Mouse (Mus musculus): ENCODE data around the gene Arhgap24. TPM values are rescaled to one million over a fixed set of nuclear protein-coding genes. Genes with fewer than 3 reads are reported as not detected.

Gene Arhgap24
- polyA plus RNA-seq, 1 experiment from 2014 or later, result 16.4 TPM

DNA sequence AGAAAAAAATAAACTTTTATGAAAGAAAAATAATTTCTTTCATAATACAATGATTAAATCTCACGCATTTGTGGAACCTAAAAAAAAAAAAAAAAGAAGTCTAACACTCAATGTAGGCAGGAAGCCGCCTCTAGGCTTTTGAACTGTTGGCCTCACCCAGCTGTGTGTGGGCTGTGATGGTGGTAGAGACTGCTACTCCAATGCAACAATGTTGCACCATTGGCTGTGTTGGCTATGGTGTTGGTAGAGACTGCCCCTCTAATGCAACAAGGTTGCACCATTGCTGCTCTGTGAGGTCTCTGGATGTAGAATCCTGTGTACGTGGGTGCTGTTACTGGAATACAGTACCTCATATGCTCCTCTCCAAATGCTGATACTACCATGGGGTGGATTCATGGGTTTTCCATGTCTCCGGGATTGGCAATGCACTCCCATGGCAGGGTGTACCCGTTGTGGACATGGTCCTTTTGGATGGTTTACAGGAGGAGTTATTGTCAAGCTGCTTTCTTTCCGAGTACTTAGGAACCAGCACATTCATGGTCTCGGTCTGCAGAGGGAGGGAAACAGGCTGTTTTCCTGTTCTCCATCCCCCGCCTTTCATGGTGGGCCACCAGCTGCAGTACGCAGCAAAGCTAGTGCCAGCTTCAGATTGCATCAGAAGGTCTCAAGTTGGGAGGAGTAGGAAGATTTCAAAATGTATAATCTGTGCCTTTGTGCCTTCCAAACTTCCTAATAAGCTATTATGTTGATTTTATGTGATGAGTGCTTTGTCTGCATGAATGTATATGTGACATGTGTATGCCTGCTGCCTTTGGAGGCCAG lies 186.8 kb downstream of the Arhgap24 start:
- 0 out of 2 replicates have a peak overlapping the region, but pooled peaks have one; percentile 4 for H3K27ac ChIP-seq
- H3K4me1 ChIP-seq, result peaks cover 47% of the 10 kb centered on the region
- H3K27me3 ChIP-seq (ENCODE audit: low read depth, poor library complexity, severe bottlenecking), result no peaks in the 10 kb centered on the region
- WGBS, result 90% methylated on average over 9 of the region's 9 CpGs
- no peaks in the 10 kb centered on the region for H3K9me3 ChIP-seq (replicated peaks)
- no peaks in the 10 kb centered on the region for H3K36me3 ChIP-seq
- H3K4me3 ChIP-seq, result no peak overlapping the region
- DNase-seq (ENCODE audit: low spot score), result no peak

DNA sequence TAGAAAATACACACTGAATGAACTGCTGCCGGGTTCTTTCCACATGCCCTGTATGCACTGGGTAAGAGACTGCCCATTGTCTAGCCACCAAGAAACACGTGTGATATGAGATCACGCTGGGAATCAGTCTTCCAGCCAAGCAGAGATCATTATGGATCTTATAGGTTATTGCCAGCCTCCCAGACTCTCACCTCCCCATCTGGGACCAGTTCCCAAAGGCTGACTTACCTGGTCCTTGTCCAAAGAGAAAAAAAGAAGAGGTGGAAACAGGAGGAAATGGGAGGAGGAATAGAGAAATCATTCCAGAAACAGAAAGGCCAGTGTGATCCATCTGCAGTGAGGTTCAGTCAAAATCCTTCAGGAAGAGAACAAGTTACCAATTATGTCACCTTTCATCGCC lies 189.0 kb downstream of the Arhgap24 start:
- no peak overlapping the region for H3K4me3 ChIP-seq
- no peak overlapping the region for H3K27ac ChIP-seq
- no peaks in the 10 kb centered on the region for H3K36me3 ChIP-seq
- peaks cover 35% of the 10 kb centered on the region for H3K4me1 ChIP-seq
- no peaks in the 10 kb centered on the region for H3K9me3 ChIP-seq (replicated peaks)
- 91% methylated on average over 4 of the region's 4 CpGs for WGBS
- DNase-seq (ENCODE audit: low spot score), result no peak
- no peaks in the 10 kb centered on the region for H3K27me3 ChIP-seq (ENCODE audit: low read depth, poor library complexity, severe bottlenecking)

DNA sequence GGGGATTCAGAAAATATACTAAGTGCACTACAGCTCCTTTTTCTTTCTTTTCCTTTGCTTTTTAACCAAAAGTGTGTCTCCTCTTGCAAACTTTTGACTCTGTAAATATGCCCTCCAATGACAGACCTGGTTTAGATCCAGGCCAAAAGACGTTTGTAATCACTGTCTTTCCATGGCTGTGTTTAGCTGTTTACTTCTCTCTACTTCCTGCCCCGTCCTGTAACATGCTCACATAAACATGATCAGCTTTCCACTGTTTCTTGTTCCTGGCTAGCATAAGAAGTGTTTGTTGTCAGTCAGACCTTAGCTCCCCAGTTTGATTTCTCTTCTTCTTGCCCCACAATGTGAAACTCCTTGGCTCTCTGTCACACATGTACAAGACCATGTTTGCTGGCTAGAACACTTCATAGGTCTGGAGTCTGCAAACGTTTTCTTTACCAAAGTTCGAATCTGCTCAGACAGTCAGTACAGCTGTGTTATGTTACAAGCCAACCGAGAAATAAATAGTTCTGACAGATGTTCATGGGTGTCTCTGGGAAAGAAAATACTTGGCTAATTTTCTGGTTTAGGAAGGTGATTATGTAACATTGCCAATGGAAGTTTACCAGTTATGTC lies 189.6 kb downstream of the Arhgap24 start:
- no peak for DNase-seq (ENCODE audit: low spot score)
- no peaks in the 10 kb centered on the region for H3K9me3 ChIP-seq (replicated peaks)
- H3K4me1 ChIP-seq, result peaks cover 29% of the 10 kb centered on the region; the same call in 1 of the 2 replicates
- H3K27me3 ChIP-seq (ENCODE audit: low read depth, poor library complexity, severe bottlenecking), result no peaks in the 10 kb centered on the region
- H3K4me3 ChIP-seq, result no peak overlapping the region
- no peaks in the 10 kb centered on the region for H3K36me3 ChIP-seq
- 70% methylated on average over 5 of the region's 5 CpGs for WGBS
- no peak overlapping the region for H3K27ac ChIP-seq

DNA sequence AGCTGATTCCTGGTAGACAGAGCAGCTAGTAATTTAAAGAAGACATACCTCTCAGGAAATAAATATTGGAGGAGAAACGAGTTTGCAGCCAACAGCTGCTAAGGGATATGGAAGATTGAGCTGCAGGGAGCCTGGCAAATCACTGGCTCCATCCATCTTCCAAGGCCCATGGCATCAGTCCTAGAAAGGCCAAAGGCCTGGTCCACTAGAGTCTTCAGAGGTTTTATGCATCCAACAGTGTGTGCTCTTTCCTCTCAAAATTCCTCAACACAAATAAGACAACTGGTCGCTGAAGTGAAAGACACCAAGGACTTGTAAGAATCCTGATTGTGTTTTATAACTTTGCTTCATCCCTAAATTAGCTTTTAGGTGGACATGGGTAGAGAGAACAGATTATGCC lies 194.1 kb downstream of the Arhgap24 start:
- no peak overlapping the region for H3K4me3 ChIP-seq
- H3K9me3 ChIP-seq (replicated peaks), result no peaks in the 10 kb centered on the region
- DNase-seq (ENCODE audit: low spot score), result no peak
- H3K4me1 ChIP-seq, result peaks cover 19% of the 10 kb centered on the region; the same call in 1 of the 2 replicates
- H3K27ac ChIP-seq, result no peak overlapping the region
- H3K36me3 ChIP-seq, result no peaks in the 10 kb centered on the region
- 81% methylated on average over 2 of the region's 2 CpGs for WGBS
- H3K27me3 ChIP-seq (ENCODE audit: low read depth, poor library complexity, severe bottlenecking), result no peaks in the 10 kb centered on the region

DNA sequence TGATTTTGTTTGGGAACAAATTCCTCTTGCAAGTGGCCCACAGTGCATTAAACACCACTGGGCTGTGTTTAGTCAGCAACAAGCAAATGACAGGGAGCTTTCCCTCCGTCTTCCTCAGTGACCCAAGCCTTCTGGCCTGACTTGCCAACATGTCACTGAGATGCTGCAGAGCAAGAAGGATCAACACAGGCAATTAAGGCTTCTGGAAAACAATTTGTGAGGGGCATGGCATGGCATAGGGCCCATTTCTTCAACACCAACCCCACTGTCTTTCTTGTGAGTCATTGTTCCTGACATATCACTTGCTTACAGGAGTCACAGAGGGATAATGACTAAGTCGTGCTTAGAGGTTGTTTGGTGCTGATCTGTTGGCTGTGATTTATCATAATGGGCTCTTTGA lies 196.0 kb downstream of the Arhgap24 start:
- Histone ChIP-seq H3K27me3 (ENCODE audit: low read depth, poor library complexity, severe bottlenecking) (no peaks in the 10 kb centered on the region), H3K4me1 (peaks cover 10% of the 10 kb centered on the region; the same call in 1 of the 2 replicates), H3K4me3 (no peak overlapping the region), H3K9me3 (replicated peaks) (no peaks in the 10 kb centered on the region), H3K36me3 (no peaks in the 10 kb centered on the region), H3K27ac (no peak overlapping the region)
- DNase-seq (ENCODE audit: low spot score), result no peak
- 50% methylated on average over 2 of the region's 2 CpGs for WGBS

DNA sequence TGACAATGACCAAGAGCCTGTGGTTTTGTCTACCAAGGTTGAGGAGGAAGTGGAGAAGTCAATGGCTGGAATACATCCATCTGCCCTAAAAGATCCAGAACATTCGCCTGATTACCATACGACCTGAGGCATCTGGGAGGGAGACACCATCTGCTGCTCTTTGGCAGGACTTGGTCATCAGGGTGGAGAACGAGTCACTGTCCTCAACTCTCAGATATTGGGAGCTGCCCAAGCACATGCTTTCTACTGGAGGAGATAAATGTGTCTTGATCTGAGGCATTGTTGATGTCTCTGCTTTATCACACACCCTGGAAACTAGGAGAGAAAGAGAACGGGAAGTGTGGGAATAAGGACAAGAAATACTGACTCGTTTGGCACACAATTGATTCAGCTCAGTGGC lies 206.5 kb downstream of the Arhgap24 start:
- 85% methylated on average over 5 of the region's 5 CpGs for WGBS
- no peaks in the 10 kb centered on the region for H3K4me1 ChIP-seq
- DNase-seq (ENCODE audit: low spot score), result no peak
- no peak overlapping the region for H3K27ac ChIP-seq
- no peaks in the 10 kb centered on the region for H3K9me3 ChIP-seq (replicated peaks)
- no peak overlapping the region for H3K4me3 ChIP-seq
- H3K36me3 ChIP-seq, result no peaks in the 10 kb centered on the region
- H3K27me3 ChIP-seq (ENCODE audit: low read depth, poor library complexity, severe bottlenecking), result no peaks in the 10 kb centered on the region

DNA sequence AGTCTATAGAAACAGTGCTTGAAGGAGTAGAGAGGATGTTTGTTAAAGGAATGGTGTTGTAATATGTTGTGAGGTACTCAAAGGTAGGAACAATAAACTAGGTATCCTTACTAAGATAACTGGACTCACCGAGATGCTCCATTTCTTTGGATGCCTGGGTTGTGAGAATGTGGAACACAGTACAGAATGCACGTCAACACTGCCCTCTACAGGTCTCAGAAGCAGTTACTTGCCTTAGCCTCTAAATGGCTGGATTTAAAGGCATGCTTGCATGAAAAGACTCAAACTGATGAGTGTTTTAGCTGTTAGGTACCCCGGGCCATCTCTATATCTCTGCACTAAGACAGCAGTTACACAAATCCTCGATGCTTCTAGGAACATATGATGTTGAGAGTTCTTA lies 211.3 kb downstream of the Arhgap24 start:
- Histone ChIP-seq H3K27me3 (ENCODE audit: low read depth, poor library complexity, severe bottlenecking) (no peaks in the 10 kb centered on the region), H3K36me3 (no peaks in the 10 kb centered on the region; the same call in 1 of the 2 replicates), H3K4me1 (peaks cover 3% of the 10 kb centered on the region), H3K27ac (no peak overlapping the region), H3K9me3 (replicated peaks) (no peaks in the 10 kb centered on the region), H3K4me3 (no peak overlapping the region)
- WGBS, result 24% methylated on average over 4 of the region's 4 CpGs
- DNase-seq (ENCODE audit: low spot score), result peak; percentile 42

DNA sequence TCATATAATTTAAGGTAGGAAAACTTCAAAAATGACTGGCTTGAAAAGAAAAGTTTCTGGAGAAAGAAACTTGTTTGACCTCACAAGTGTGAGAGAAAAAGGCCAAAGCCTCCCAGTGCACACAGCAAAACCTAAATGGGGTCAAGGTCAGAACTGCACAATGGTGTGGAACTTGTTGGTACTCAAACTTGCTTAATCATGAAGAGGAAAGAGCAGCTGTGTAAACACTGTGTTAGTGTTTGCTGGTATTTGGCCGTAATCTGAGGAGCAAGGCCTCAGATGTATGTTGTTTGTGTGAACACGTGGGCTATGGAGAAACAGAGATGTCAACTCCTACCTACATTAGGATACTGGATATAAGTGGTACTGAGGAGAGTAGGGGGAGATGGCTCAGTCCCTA lies 212.0 kb downstream of the Arhgap24 start:
- Histone ChIP-seq H3K36me3 (no peaks in the 10 kb centered on the region; the same call in 1 of the 2 replicates), H3K4me1 (peaks cover 7% of the 10 kb centered on the region), H3K4me3 (no peak overlapping the region), H3K27me3 (ENCODE audit: low read depth, poor library complexity, severe bottlenecking) (no peaks in the 10 kb centered on the region), H3K27ac (no peak overlapping the region), H3K9me3 (replicated peaks) (no peaks in the 10 kb centered on the region)
- WGBS, result 67% methylated on average over 2 of the region's 2 CpGs
- no peak for DNase-seq (ENCODE audit: low spot score)

DNA sequence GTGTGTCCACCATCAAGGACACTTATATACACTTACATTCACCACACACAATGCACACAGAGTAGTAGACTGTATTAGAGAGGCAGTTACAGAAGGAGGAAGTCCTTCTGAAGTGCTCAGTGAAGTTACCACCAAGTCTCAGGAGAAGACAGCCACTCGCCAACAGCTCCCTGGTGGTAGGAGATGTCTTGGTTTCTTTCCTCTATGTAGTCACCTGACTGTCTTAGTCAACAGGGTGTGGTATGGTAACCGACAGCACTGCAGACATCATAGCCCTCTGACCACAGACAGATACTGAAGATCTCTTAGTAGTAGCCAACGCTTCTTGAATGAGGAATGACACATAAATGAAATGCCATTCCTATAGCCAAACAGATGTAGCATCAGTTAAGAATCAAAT lies 212.7 kb downstream of the Arhgap24 start:
- Histone ChIP-seq H3K4me1 (peaks cover 7% of the 10 kb centered on the region), H3K27me3 (ENCODE audit: low read depth, poor library complexity, severe bottlenecking) (no peaks in the 10 kb centered on the region), H3K4me3 (no peak overlapping the region), H3K9me3 (replicated peaks) (no peaks in the 10 kb centered on the region), H3K36me3 (no peaks in the 10 kb centered on the region; the same call in 1 of the 2 replicates), H3K27ac (no peak overlapping the region)
- no peak for DNase-seq (ENCODE audit: low spot score)
- 89% methylated on average over 3 of the region's 3 CpGs for WGBS

DNA sequence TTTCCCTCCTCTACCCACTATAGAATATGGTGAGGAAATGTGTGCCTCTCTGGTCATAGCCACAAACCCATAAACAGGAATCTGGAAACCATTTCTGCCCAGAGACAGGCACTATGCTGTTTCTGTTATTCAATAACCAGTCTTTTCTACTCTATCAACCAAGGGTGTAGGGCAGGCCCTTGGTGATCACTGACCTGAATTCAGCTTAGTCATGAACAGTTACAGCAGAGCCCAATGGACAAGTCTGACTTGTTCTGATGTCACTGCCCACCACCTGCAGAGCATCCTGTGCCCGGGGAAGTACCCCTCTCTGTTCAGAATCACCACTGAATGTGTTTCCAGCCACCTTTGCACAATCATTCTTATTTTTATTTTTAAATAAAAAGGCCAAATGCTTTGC lies 216.6 kb downstream of the Arhgap24 start:
- H3K4me3 ChIP-seq, result no peak overlapping the region
- no peaks in the 10 kb centered on the region; the same call in 1 of the 2 replicates for H3K36me3 ChIP-seq
- no peak overlapping the region for H3K27ac ChIP-seq
- DNase-seq (ENCODE audit: low spot score), result no peak
- 71% methylated on average over 1 of the region's 1 CpGs for WGBS
- H3K4me1 ChIP-seq, result peaks cover 7% of the 10 kb centered on the region
- H3K27me3 ChIP-seq (ENCODE audit: low read depth, poor library complexity, severe bottlenecking), result no peaks in the 10 kb centered on the region
- no peaks in the 10 kb centered on the region for H3K9me3 ChIP-seq (replicated peaks)

DNA sequence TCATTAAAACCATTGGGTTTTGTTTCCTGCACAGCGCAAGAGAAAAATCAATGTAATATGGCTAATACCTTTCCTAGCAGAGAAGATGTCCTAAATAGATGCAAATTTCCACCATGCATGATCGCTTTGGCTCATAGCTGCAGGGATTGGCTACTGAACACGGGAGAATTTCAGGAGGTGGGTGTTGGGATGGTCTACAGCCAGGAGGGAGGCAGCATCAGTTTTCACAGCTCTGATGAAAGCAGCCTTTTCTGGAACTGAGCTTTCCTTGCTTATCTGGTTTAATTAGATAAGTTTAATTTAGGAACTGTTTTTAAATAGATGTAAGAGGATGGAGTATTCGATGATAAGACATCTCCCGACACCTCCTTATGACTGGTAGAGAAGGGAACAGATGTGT lies 217.2 kb downstream of the Arhgap24 start:
- Histone ChIP-seq H3K27me3 (ENCODE audit: low read depth, poor library complexity, severe bottlenecking) (no peaks in the 10 kb centered on the region), H3K27ac (no peak overlapping the region), H3K36me3 (no peaks in the 10 kb centered on the region; the same call in 1 of the 2 replicates), H3K9me3 (replicated peaks) (no peaks in the 10 kb centered on the region), H3K4me3 (no peak overlapping the region), H3K4me1 (peaks cover 7% of the 10 kb centered on the region)
- DNase-seq (ENCODE audit: low spot score), result no peak
- 87% methylated on average over 5 of the region's 5 CpGs for WGBS

DNA sequence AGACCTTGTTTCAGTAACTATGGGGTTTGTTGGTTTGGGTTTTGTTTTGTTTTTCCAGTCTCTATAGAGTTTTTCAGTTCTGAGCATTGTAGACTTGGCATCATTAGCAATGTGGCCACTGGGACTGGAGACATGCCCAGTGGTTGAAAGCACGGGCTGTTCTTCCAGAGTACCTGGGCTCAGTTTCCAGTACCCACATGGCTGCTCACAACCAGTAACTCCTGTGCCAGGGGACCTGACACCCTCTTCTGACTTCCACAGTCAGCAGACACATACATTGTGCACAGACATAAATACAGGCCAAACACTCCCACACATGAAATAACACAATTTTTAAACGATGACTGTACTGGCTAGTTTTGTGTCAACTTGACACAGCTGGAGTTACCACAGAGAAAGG lies 217.7 kb downstream of the Arhgap24 start:
- H3K9me3 ChIP-seq (replicated peaks), result no peaks in the 10 kb centered on the region
- no peaks in the 10 kb centered on the region; the same call in 1 of the 2 replicates for H3K36me3 ChIP-seq
- no peak for DNase-seq (ENCODE audit: low spot score)
- H3K4me1 ChIP-seq, result peaks cover 10% of the 10 kb centered on the region
- H3K27me3 ChIP-seq (ENCODE audit: low read depth, poor library complexity, severe bottlenecking), result no peaks in the 10 kb centered on the region
- no peak overlapping the region for H3K4me3 ChIP-seq
- WGBS, result 95% methylated on average over 2 of the region's 2 CpGs
- H3K27ac ChIP-seq, result no peak overlapping the region

DNA sequence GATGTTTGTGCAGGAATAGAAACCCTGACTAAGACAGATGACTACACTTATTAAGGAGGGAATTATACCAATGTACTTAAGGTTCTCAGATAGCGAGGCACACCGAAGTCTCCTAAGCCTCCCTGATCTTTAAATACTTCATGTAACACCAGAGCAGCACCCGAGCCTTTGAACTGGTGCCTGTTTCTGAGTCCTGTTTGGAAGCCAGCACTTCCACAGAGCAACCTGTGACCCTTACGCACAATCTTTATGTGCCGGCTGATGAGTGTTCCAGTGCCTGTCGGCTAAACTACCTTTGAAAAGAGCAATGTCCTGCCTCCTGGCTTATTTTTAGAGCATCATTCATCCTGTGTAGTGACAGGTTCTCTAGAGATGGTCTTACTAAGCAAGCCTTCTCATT lies 221.4 kb downstream of the Arhgap24 start:
- DNase-seq (ENCODE audit: low spot score), result no peak
- peaks cover 19% of the 10 kb centered on the region for H3K4me1 ChIP-seq
- no peaks in the 10 kb centered on the region for H3K36me3 ChIP-seq
- no peak overlapping the region for H3K4me3 ChIP-seq
- no peaks in the 10 kb centered on the region for H3K27me3 ChIP-seq (ENCODE audit: low read depth, poor library complexity, severe bottlenecking)
- H3K9me3 ChIP-seq (replicated peaks), result no peaks in the 10 kb centered on the region
- no peak overlapping the region for H3K27ac ChIP-seq
- WGBS, result 73% methylated on average over 6 of the region's 6 CpGs

Data from limb, embryonic 10.5 days (tissue).